Mouse (Mus musculus): Measurements from ENCODE around the gene Ubap1.

The Ubap1 gene

DNA sequence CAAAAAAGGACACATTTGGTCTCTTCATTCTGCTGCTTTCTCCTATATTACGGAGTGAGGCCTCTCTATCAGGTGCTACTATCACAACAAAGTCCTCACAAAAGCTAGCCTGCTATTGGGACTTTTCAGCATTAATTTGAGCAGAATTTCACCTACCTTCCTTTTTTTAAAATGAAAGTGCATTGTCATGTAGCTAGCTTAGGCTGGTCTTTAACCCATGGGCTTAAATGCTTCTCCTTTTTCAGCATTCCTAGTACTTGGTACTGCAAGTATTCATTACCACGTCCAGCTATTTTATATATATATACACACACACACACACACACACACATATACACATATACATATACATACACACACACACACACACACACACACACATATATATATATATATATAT lies 9.9 kb downstream of the Ubap1 start:
- no peak for DNase-seq

DNA sequence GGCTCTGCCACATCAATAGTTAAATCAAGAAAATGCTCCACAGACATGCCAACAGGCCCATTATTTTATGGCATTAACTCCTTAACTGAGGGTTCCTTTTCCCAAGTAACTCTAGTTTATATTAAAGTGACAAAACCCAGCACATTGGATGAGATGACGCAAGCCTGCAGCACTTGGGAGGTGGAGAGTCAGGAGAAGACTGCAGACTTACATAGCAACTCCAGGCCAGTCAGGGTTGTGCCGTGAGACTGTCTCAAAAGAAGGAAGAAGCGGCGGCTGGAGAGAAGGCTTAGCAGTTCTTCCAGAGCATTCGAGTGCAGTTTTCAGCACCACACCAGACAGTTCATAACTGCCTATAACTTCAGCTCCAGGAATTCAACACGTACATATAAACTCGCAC lies 10.6 kb downstream of the Ubap1 start:
- DNase-seq: no peak

DNA sequence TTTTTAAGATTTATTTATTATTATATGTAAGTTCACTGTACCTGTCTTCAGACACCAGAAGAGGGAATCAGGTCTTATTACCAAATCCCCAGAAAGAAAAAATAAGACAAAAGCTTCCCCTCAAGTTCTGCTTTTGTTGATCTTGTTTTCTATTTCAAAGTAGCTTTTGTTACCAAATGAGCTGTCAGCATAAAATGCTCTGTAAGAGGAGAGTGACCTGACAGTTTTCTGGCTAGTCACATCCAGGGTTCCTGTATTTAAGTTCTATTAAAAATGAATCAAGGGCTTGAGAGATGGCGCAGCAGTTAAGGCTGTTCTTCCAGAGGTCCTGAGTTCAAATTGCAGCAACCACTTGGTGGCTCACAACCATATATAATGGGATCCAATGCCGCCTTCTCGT lies 12.3 kb downstream of the Ubap1 start:
- DNase-seq: no peak

DNA sequence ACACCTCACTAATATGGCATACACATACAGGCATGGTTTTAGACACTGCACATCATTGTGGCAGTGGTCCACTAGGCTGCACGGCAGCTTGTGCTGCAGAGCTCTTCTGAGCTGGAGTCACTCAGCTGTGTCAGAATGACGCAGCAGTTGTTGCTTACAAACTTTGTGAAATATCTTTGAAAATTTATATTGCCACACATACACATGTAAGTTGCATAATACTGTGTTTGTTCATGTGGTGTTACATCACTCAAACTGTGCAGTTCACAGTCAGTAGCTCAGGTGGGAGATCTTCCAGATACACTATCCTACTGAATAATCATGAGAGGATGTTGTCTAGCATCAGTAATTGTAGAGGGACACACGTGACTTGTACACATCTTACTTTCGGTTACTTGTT lies 19.4 kb downstream of the Ubap1 start:
- no peak for DNase-seq

DNA sequence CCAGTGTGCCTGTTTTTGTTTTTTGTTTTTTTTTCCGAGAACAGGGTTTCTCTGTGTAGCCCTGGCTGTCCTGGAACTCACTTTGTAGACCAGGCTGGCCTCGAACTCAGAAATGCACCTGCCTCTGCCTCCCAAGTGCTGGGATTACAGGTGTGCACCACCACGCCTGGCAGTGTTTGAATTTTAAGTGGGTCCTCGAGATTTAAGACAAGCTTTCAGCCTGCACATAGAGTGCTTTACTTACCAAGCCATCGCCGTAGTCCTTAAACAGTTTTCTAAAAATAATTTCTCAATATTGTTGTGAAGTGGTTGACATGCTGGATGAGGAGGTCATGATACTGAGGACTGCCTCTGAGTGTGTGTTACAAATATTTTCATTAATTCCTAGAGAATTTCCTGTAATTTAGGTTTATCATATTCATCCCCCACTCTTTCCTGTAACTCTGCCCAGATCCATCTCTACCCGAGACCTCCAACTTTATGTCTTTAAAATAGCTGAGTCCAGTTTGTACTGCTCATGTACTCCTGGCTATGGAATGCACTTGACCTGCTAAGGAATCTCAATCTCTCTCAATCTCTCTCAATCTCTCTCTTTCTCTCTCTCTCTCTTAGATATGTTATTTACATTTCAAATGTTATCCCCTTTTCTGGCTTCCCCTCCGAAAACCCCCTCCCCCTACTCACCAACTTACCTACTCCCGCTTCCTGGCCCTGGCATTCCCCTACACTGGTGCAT lies 21.1 kb downstream of the Ubap1 start:
- DNase-seq: no peak

DNA sequence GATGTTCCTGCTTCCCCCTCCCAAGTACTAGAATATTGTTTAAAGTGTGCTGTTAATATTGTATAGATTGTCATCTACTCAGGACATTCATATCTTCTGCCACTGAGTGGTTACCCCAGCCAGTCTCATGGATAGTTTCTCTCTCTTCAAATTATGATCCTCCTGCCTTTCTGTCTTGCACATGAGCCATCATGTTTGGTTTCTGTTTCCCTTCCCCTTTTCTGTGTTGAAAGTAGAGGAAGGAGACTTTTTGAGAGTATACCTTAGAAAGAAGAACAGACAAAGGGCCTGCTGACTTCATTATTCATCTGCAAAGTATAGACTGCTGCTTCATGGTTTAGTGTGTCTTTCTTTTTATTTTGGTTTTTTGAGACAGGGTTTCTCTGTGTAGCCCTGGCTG lies 28.8 kb downstream of the Ubap1 start:
- no peak for DNase-seq

DNA sequence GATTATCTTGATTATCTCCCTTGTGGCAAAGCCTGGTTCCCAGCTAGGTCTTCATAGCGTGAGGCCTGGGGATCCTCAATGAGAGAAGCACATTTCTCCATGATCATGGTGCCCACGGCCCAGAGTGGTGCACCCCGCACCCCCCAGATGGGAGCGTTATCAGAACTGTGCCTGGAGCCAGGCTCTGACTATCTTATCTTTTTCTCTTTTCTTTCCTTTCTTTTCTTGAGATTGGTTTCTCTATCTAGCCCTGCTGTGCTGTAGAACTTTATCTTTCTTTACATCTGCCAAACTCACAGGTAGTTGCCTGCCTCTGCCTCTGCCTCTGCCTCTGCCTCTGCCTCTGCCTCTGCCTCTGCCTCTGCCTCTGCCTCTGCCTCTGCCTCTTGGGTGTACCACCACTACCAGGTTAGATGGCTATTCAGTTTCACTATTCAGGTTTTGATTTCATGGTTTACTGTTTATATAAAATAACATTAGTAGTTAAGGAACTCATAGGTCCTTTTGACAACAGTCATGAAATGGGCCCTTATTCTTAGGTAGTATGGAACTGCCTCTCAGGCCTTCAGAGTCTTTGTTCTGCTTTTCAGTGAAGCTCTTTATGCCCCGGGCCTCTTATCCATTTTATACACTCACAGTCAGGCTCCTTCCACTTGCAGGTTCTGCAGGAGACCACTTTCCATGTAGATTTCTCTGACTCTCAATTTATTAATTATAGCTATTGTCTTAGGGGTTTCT lies 32.6 kb downstream of the Ubap1 start:
- no peak for DNase-seq

DNA sequence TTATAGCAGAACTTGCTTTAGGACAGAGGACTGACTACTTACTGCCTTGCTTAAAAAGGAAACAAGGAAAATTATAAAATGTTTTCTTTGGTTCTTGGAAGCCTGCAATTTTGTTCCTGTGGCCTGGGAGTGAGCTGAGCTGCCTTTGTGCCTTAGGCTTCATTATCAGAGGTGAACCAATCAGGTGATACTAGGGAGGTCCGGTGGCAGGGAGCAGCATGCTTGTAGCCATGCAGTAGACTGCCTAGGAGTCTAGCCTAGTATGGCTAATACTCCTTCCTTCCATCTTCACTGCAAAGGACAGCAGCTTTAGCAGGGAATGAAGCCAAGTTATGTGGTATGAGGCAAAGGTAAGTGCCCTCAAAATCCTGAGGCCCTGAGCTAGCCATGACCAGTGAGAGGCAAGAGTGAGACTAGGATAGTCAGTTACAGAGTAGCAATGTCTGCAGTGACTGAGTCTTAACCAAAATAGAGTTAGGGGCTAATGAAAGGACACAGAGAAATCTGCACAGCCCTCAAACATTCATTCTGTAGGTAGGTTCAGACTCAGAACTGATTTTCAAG lies 37.7 kb downstream of the Ubap1 start:
- no peak for DNase-seq

DNA sequence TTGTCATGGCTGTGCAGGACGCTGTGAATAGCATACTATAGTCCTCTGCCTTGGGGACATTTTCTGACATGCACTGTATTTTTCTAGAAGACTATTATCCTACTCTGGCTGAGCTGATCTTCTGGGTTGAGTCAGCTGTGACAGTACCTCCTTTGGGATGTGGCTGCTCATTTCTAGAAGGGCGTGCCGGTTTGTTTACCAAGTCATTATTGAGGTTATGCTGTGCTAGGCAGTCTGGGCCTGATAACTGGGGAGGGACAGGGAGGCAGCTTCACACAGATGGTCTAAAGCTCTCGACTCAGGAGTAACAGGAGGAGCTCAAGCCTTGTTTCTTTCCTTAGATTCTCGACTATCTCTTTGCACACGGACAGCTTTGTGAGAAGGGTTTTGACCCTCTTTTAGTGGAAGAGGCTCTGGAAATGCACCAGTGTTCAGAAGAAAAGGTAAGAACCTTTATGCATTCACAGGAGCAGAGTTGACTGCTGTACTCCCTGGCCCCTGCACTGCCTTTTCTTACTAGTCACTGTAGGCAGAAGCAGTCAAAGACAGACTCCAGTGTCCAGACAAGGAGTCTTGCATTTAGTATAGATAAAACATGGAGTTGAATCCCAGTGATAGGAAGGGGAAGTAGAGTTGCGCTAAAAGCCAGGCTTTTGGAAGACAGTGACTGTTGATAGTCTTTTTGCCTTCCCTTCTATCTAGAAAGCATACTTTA lies 39.1 kb downstream of the Ubap1 start:
- no peak for DNase-seq

DNA sequence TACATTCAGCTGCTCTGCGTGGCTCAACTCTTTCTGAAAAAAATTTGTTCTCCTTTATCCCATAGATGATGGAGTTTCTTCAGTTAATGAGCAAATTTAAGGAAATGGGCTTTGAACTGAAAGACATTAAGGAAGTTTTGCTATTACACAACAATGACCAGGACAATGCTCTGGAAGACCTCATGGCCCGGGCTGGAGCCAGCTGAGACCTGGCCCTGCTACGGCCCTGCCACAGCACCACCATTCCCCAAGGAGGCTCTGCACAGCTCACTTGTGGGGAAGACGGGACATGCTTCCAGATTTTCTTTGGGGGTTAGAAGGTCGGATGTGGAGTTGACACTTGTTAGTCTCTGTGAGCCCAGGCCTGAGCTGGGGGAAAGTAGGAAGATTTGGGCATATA lies 39.8 kb downstream of the Ubap1 start:
- DNase-seq: no peak

DNA sequence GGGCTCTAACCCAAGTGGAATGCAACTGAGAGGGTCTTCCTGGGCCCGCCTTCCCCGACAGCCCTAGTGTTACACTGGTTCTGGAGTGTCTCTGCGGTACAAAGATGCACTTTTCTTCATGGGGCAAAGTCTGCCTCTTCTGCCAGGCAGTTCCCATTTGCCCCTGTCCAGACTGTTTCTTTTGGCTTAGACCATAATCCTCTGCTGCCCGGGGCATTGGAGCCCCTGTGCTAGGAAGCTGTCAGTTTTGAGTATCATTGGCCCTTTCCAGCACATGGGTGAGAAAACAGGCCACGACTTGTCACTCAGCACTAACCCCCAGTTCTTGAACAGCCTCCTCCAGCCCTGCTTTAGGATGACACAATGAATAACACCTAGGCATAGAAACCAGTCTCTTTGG lies 40.4 kb downstream of the Ubap1 start:
- DNase-seq: no peak

DNA sequence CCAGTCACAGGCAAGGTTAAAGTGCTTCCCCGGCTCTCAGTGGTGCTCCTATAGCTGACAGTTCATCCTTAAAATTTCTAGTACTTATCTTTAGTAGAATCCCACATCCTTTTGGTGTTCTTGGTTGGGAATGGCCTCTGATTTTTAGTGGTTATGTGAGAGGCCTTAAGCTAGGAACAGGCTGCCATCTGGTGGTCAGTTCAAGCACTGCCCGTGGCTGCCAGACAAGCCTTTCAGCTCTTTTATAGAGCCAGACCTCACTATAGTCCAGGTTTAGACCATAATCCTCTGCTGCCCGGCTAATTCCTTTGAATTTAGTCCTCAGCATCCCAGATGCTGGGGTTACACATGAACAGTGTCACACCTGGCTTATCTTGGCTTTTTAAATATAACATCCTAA lies 41.3 kb downstream of the Ubap1 start:
- peak; percentile 91 to 94 for DNase-seq

DNA sequence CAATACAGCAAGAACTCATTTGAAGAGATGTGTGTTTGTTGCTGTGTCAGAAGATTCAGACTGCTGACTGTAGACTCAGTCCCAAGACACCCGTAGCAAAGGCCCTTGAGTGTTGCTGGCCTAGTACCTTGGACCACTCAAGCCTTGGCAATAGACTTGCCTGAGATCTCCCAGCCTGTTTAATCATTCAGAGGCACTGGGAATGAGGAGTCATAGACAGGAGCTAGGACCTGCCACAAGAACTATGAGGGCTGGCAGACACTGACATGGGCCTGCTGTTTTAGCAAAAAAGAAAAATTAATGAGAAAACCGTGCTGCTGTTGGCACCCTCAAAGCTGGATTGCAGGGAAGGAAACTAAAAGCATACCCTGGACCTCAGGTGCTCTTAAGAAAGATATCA lies 42.2 kb downstream of the Ubap1 start:
- no peak for DNase-seq

DNA sequence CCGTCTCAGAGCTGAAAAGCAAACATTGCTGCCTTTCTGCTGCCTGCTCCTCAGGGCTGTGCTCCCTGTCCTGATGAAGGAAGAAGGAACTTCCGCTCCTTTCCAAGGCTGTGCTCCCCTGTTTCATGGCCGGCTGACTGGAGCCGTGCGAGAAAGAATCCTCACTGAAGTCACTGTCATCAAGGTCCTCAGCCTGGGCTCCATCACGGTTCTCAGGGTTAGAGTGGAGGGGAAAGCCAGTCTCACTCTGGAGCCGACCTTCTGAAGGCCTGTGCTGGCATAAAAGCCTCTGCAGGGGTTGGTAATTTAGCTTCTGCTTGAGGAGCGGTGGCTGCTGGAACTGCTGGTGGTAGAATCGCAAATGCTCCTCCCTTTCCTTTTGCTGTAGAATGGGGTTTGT lies 45.9 kb downstream of the Ubap1 start:
- no peak for DNase-seq

DNA sequence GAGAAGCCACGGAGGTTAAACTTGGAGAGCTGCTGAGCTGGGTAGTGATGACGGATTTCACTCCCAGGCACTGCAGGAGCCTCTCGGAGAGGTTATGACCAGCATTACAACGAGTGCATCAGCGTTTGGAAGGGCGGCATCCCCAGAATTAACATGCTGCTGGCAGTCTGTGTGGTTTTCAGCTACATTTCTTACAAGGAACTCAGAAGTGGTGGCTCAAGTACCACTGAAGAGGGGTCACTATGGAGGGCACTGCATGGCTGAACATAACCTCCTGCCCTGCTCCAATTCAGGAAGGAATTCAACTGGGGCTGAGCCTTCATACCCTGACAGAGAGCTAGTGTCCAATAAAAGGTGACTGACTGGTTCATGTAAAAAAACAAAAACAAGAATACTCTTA lies 49.6 kb downstream of the Ubap1 start:
- no peak for DNase-seq

DNA sequence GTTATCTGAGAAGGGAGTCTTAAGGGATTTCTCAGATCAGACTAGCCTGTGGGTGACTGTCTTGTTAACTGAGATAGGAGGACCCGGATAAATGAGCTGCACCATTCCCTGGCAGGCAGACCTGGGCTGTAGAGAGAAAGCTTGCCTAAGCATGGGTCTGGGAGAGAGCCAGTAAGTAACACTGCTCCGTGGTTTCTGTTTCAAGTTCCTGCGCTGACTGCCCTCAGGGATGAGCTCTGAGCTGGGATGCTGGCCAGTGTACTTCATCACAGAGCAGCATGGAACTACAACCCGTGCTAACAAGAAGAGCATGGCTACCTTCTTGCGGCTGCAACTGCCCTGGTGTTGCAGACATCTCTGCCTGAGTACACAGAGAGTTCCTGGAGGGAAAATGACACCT lies 51.1 kb downstream of the Ubap1 start:
- DNase-seq: no peak

DNA sequence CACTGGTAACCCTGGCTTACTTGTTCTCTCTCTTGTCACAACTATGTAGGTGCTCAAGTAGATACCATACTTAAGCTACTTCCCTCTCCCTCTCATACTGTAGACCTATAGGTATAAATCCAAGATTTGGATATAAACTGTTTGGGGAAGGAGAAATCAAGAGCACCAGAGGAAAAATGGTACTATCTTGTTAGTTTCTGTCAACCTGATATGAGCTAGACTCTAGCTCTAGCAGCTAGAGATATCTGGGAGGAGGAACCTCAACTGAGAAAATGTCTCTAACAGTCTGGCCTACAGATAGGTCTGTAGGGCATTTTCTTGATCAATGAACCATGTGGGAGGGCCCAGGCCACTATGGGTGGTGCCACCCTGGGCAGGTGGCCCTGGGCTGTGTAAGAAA lies 52.4 kb downstream of the Ubap1 start:
- DNase-seq: no peak

DNA sequence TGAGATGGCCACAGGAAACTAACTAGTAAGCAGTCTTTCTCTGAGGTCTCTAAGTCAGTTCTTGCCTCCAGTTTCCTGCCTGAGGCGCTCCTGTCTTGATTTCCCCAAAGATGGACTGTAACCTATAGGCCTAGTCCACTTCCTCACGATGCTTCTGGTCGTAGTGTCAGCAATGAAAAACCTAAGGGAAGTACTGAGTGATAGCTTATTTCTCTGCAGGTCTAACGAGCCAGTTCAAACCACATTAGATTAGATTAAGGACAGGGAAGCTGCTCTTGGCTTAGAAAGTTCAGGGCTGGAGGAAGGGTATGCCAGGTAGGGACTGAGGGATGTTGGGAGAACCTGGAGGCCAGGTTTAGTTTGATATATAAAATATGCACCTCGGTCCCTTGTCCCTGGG lies 52.8 kb downstream of the Ubap1 start:
- no peak for DNase-seq

DNA sequence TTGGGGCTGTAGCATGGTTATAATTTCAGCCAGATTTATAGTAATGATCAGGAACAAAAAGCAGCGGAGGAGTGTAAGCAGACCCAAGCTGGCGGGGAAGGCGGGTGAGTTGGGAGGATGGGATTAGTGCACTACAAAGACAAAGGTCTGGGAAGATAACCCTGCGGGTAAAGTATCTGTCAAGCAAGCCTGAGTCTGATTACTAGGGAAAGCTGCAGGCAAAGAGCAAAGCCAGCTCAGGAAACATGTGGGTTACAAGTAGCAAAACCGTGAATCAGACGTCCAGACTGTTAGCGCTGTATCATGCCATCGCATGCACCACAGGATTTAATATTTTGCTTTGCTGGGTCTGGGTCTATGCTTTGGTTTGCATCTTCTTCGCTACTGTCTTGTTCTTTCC lies 57.8 kb downstream of the Ubap1 start:
- DNase-seq: no peak

DNA sequence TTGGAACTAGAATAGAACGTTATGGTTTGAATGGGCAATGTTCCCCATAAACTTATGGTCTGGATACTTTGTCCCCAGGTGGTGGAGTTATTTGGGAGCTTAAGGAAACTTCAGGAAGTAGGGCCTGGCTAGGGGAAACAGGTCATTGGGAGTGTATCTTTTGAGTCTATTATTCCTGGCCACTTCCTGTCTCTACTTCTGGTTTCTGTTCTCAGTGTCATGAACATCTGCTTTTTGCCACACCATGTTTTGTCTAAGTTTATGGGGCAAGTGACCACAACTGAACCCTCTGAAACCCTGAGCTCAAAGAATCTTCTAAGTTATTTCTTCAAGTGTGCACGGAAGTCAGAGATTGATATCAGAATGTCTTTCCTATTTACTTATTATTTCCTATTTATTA lies 58.6 kb downstream of the Ubap1 start:
- no peak for DNase-seq

DNA sequence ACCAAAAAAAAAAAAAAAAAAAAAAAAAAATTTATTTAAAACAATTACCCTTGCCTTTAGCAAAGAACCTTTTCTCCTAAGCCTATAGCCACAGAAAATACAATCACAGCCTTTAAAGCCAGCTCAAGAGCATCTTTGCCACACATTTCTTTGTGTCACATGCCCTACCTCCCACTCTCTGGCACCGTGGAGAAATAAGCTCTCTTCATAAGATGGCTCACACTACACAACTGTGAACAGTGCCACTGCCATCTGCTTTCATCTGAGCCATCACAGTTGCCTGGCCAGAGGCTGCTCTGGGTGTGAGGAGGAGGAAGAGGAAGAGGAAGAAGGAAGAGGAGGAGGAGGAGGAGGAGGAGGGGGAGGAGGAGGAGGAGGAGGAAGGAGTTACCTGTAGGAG lies 60.5 kb downstream of the Ubap1 start:
- no peak for DNase-seq

DNA sequence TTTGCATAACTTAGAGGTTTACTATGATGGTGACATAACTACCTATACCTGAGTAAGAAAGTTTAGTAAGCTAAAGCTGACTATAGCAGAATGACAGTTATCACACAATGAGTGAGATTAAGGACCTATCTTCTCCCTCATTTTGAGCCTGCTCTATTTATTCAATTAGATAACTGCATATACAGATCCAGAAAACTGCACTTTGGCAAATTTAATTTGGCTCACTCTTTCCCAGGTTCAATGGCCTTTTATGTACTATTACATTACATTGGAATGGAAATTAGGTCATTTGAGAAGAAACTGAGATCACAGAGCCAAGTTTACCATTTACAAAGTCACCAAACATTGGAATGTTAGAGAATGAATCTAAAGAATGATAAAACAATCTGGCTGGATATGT lies 68.2 kb downstream of the Ubap1 start:
- no peak for DNase-seq

DNA sequence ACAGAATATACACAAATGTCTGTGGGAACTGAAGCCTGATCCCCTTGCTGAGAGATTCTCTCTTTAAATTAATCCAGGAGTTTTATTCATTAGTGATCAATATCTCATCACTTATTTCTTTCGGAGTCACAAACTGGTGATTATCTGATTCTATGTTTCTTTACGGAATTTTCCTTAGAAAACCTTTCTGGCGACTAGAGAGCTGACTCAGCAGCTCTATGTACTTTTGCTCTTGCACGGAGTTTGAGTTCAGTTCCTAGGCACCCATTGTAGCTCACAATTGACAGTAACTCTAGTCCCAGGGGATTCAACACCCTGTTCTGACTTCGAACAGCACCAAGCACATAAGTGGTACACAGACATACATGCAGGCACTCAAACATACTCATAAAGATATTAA lies 90.1 kb downstream of the Ubap1 start:
- no peak for DNase-seq
